In genomic region chr12:59013234-59013633, GRCm38 (mm10) we compare ENCODE assay signal across 8 mouse cellular contexts. TPM values are rescaled to one million over a fixed set of nuclear protein-coding genes. Genes with fewer than 3 reads are reported as not detected.
A peak's percentile ranks its signal among the peaks of the same experiment; 100 is the strongest.
DNase-seq lines count a peak whose midpoint lies in the region; ATAC-seq lines count a peak whose summit lies in the region.

Gene Gemin2, plus strand, starts transcription at chr12:59013393.

- peak within 1 kb of the TSS; percentile 85 for H3K4me3 ChIP-seq in hindbrain, embryonic 12.5 days

- WGBS in hindbrain, embryonic 12.5 days, result under 1% methylated on average over 28 of the region's 28 CpGs

- H3K36me3 ChIP-seq in hindbrain, embryonic 12.5 days, result peaks cover 3% of the 10 kb centered on the region; the same call in 1 of the 2 replicates

- peaks cover 13% of the 10 kb centered on the region for H3K4me1 ChIP-seq in hindbrain, embryonic 12.5 days

- H3K4me2 ChIP-seq in hindbrain, embryonic 12.5 days (replicated peaks), result peak within 1 kb of the TSS; percentile 66

- H3K9me3 ChIP-seq in hindbrain, embryonic 12.5 days (replicated peaks), result no peaks in the 10 kb centered on the region

- peak within 1 kb of the TSS; percentile 76 for H3K27ac ChIP-seq in hindbrain, embryonic 12.5 days

- no peaks in the 10 kb centered on the region for H3K27me3 ChIP-seq in hindbrain, embryonic 12.5 days

- peak; percentile 94 for DNase-seq in MN1 (ENCODE audit: low spot score)
- DNase-seq in cerebellum, adult 9-10 months, result peak; percentile 93
- DNase-seq in frontal cortex, adult 2 months (ENCODE audit: extremely low spot score in 1 of 2, low spot score in 1 of 2), result peak; percentile 79 to 92
- peak; percentile 82 to 92 for DNase-seq in layer of hippocampus, postnatal 14 days (ENCODE audit: low spot score in 2 of 2)
- DNase-seq in lung, postnatal 14 days, result peak; percentile 93
- DNase-seq in retina, adult 2 months (ENCODE audit: low read depth, low spot score), result peak; percentile 82
- peak; percentile 89 to 93 for DNase-seq in thymus, postnatal 36 days

- H3K9ac ChIP-seq in hindbrain, embryonic 12.5 days, result peak within 1 kb of the TSS; percentile 64

- ATAC-seq in hindbrain, embryonic 12.5 days (ENCODE audit: low FRiP score), result peak; percentile 61

RNA-seq across cellular contexts. Expression of gene Gemin2, which starts in this region (rescaled TPM):
- polyA plus RNA-seq in frontal cortex, adult 2 months (2012; rRNA removed), result 8.1 and 8.3 TPM in 2 replicates
- polyA plus RNA-seq in hindbrain, embryonic 12.5 days (2016; fragmentation: Nextera tagmentation; extraction: Ambion mirVana), result 21.9 and 22.0 TPM in 2 replicates
- total RNA-seq in layer of hippocampus, postnatal 14 days (2021), result 1 to 10 TPM; 7.0 to 8.2 TPM

Comparison
In these comparisons a context has a peak if more than half of its experiments do, and no peak if none do; other contexts are left out.
1. Peak in every context shown above with its lines: DNase-seq, ATAC-seq, H3K4me3 ChIP-seq and H3K27ac ChIP-seq.